Mouse (Mus musculus) ovary, postnatal 14 days (tissue): ENCODE measurements around the gene Cidec.

Source experiments
- DNase-seq: peaks from one replicate; pipeline ENCODE4 v3.0.0; 2022; ENCODE audit warnings: low spot score

Cidec gene

GRCm38 (mm10) chr6:113435664-113436205 lies at the start of gene Cidec:
Gene Cidec, minus strand, starts transcription at chr6:113435760.
- DNase-seq: no peak

GRCm38 (mm10) chr6:113483729-113484128 lies 48.2 kb upstream of the Cidec start:
- DNase-seq: no peak

GRCm38 (mm10) chr6:113483100-113483615 lies 47.6 kb upstream of the Cidec start, which contains the start of gene Creld1:
Gene Creld1, plus strand, starts transcription at chr6:113483297.
- DNase-seq: peak; percentile 79

- DNase-seq: no peak
Measured at GRCm38 (mm10) chr6:113482477-113483099, 47.0 kb upstream of the Cidec start.

GRCm38 (mm10) chr6:113480555-113481373 lies 45.2 kb upstream of the Cidec start:
- DNase-seq: no peak

GRCm38 (mm10) chr6:113478906-113479305 lies 43.3 kb upstream of the Cidec start:
- DNase-seq: no peak

- no peak for DNase-seq
Measured at GRCm38 (mm10) chr6:113477353-113477752, 41.8 kb upstream of the Cidec start.

- DNase-seq: no peak
Measured at GRCm38 (mm10) chr6:113473715-113474114, 38.2 kb upstream of the Cidec start.

- DNase-seq: no peak
Measured at GRCm38 (mm10) chr6:113473246-113473645, 37.7 kb upstream of the Cidec start.

- no peak for DNase-seq
Measured at GRCm38 (mm10) chr6:113472061-113472460, 36.5 kb upstream of the Cidec start.

- peak; percentile 58 for DNase-seq
Measured at GRCm38 (mm10) chr6:113471297-113471936, 35.9 kb upstream of the Cidec start, which contains the start of gene Il17rc. Gene Il17rc, plus strand, starts transcription at chr6:113471427.

- DNase-seq: peak; percentile 72
Measured at GRCm38 (mm10) chr6:113469432-113469831, 33.9 kb upstream of the Cidec start.

- peak; percentile 70 for DNase-seq
Measured at GRCm38 (mm10) chr6:113469021-113469420, 33.5 kb upstream of the Cidec start.

- DNase-seq: no peak
Measured at GRCm38 (mm10) chr6:113468512-113468911, 33.0 kb upstream of the Cidec start.

GRCm38 (mm10) chr6:113465602-113466001 lies 30.0 kb upstream of the Cidec start:
- no peak for DNase-seq

GRCm38 (mm10) chr6:113464040-113464439 lies 28.5 kb upstream of the Cidec start:
- DNase-seq: no peak

GRCm38 (mm10) chr6:113458635-113459034 lies 23.1 kb upstream of the Cidec start:
- no peak for DNase-seq

GRCm38 (mm10) chr6:113457952-113458534 lies 22.5 kb upstream of the Cidec start, which contains the start of gene Il17re:
Gene Il17re, plus strand, starts transcription at chr6:113458484.
- no peak for DNase-seq

GRCm38 (mm10) chr6:113455007-113455406 lies 19.4 kb upstream of the Cidec start:
- no peak for DNase-seq

GRCm38 (mm10) chr6:113451839-113452238 lies 16.3 kb upstream of the Cidec start:
- DNase-seq: no peak

- DNase-seq: no peak
Measured at GRCm38 (mm10) chr6:113447639-113448038, 12.1 kb upstream of the Cidec start.
